Mouse (Mus musculus): Measurements from ENCODE around the gene Aldh3a1.

GRCm38 (mm10) chr11:61208316-61208715, 979 bp downstream of the Aldh3a1 start:
- TF ChIP-seq GATA1 (IDR thresholded peaks at IDR 0.05; ENCODE audit: borderline replicate concordance, low read length) (no peak), FLI1 (IDR thresholded peaks at IDR 0.05; ENCODE audit: low read length) (no peak)
